Mouse (Mus musculus) neutrophil, adult 59 days (primary cell): ENCODE data around the gene Gal3st4. TPM values are rescaled to one million over a fixed set of nuclear protein-coding genes. Genes with fewer than 3 reads are reported as not detected.

Experiments
- total RNA-seq, 2 experiments: library from RNA; stranded (reverse); gene quantifications; 1 replicate in 1 of 2; 2 replicates in 1 of 2; pipeline ENCODE4 v1.2.4; 2023

Gene Gal3st4
- not detected for total RNA-seq

GRCm38 (mm10) chr5:138272409-138272923 lies at the start of gene Gal3st4:
Gene Gal3st4 (minus strand): TSS chr5:138272840.

DNA sequence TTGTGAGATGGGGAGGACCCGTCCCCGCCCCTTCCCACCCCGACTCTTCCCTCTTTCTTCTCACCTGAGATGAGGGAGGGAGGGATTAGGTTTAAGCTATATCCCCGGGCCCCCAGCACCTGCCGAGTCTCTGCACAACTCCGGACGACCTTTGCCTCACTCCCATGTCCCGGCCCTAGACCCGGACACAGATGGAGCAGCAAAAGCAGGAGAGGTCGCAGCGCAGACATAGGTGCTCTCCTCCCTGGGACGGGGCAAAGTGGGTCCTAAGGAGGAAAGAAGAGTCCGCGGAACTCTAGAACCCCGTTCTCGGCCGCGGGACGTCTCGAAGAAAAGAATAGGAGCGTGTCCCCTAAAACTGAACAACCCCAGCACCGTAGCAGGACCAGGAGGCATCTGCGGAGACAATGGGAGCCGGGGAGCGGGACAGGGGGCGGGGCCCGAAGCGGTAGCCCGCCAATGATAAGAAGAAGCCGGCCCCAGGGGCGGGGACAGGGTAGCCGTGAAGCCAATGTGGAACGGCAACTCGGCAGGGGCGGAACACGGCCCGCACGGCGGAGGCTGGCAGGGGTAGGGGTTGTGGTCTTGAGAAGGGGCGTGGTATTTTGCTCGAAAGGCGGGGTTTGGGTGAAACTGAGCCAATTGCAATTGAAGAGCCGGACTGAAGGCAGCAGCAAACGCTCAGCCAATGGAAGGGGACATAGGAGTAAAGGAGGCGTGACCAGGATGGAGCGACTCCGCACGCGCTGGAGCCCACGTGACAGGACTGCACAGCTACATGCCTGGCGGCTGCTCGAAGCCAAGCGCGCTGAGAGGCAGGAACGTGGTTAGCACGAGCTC lies 7.2 kb upstream of the Gal3st4 start, which contains the start of the genes Gm43720, Gpc2 and Stag3:
Gene Gm43720, minus strand, starts transcription at position 374 of the 840 bp plus-strand sequence.
Gene Gpc2, minus strand, starts transcription at position 421 of the 840 bp plus-strand sequence.
Gene Stag3, plus strand, starts transcription at position 656 of the 840 bp plus-strand sequence.

GRCm38 (mm10) chr5:138263260-138264206 lies 9.1 kb downstream of the Gal3st4 start, which contains the start of gene BC037034:
Gene BC037034 (minus strand): TSS chr5:138264033.

DNA sequence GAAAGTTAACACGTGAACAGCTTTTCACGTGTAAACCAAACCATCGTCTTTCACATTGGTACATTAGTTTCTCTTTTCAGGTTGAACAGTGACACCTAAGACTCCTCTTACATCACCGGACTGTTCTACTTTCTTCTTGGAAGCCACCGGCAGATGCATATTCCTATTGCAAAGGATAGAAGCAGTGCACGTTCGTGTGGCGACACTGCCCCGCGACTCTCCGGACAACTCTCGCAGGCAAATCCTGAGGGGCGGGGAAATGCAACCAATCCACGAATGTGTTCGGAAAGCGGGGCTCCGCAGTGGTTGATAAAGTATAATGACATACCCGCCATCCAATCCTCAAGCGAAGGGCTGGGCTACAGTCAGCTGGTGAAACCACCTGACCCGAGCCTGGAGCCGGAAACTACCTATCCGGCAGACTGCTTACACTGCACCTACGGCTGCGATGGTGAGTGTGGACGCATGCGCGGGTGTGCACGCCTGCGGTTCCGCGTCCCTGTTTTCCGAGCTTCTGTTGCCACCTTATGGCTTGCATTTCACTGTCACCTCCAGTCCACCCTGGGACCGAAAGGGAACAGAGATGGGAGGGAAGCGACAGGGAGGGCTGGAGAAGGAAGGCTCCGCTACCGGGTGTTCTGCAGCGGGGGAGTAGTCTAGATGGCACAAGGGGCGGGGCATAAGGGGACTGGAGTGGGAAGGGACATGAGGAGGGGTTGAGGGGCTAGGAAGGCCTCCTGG lies 17.1 kb downstream of the Gal3st4 start, which contains the start of gene Lamtor4:
Gene Lamtor4, plus strand, starts transcription at position 130 of the 741 bp plus-strand sequence.

DNA sequence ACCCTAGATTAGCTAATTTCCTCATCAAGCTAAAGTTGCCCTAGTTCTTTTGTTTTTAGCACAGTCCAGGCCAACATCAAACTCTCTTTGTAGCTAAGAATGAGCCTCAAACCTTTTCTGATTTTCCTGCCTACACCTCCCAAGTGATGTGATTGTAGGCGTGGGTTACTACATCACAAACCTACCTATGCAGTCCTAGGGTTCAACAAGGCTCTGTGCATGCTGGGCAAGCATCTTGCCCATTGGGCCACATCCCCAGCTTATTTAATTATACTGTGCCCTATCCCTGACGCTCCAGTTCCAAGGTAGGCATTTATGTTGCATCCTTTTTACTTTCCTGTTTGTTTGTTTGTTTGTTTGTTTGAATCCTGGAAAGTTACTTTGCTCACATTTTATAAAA lies 46.9 kb downstream of the Gal3st4 start, which contains the start of gene Nxpe5:
Gene Nxpe5, plus strand, starts transcription at position 199 of the 400 bp plus-strand sequence.

Other genes starting within 250 kb of the Gal3st4 start
- not detected for gene Smok3c, start 219.6 kb downstream of the Gal3st4 start, total RNA-seq
- gene Zkscan1, start 187.8 kb downstream of the Gal3st4 start, total RNA-seq, result 1 to 10 TPM; 6.8 to 8.4 TPM
- gene Zscan21, start 155.9 kb downstream of the Gal3st4 start, total RNA-seq, result 1 to 10 TPM; 5.3 to 6.4 TPM
- gene Zfp113, start 117.1 kb downstream of the Gal3st4 start, total RNA-seq, result 1 to 10 TPM; 4.4 to 4.8 TPM
- 10 to 100 TPM; 40.2 to 44.5 TPM for gene Cops6, start 111.8 kb downstream of the Gal3st4 start, total RNA-seq
- 10 to 100 TPM; 24.8 to 30.5 TPM for gene Ap4m1, start 100.8 kb downstream of the Gal3st4 start, total RNA-seq
- 100 to 1,000 TPM; 136 to 138 TPM for gene Mcm7, start 100.4 kb downstream of the Gal3st4 start, total RNA-seq
- gene Taf6, start 85.4 kb downstream of the Gal3st4 start, total RNA-seq, result 10 to 100 TPM; 23.3 to 24.1 TPM
- 10 to 100 TPM in 1 of 2 experiments, 1 to 10 TPM in 1; 9.4 to 14.5 TPM for gene Cnpy4, start 85.4 kb downstream of the Gal3st4 start, total RNA-seq
- 1 to 10 TPM; 4.1 to 4.8 TPM for gene Mblac1, start 78.5 kb downstream of the Gal3st4 start, total RNA-seq
- gene Nxpe5, start 46.9 kb downstream of the Gal3st4 start, total RNA-seq, result under 1 TPM; 0.64 to 0.75 TPM
- gene Lamtor4, start 17.4 kb downstream of the Gal3st4 start, total RNA-seq, result 100 to 1,000 TPM; 171 to 172 TPM
- 100 to 1,000 TPM; 118 to 120 TPM for gene BC037034, start 8.8 kb downstream of the Gal3st4 start, total RNA-seq
- not detected for gene Gm43720, start 7.1 kb upstream of the Gal3st4 start, total RNA-seq
- 1 to 10 TPM; 2.7 to 3.6 TPM for gene Gpc2, start 7.2 kb upstream of the Gal3st4 start, total RNA-seq
- gene Stag3, start 7.4 kb upstream of the Gal3st4 start, total RNA-seq, result 1 to 10 TPM; 1.4 to 2.7 TPM
- gene Pvrig, start 69.1 kb upstream of the Gal3st4 start, total RNA-seq, result 1 to 10 TPM; 1.3 to 1.7 TPM
- 1 to 10 TPM; 8.2 to 9.5 TPM for gene Zfp157, start 168.6 kb upstream of the Gal3st4 start, total RNA-seq